Mouse (Mus musculus) spleen, adult 12 weeks (tissue): ENCODE results near the gene Plscr1.

Source experiments
- DNase-seq: peaks from one replicate; pipeline ENCODE4 v3.0.0; 2022; ENCODE audit warnings: low spot score

Plscr1 gene

GRCm38 (mm10) chr9:92305620-92306220 is 56.2 kb downstream of the Plscr1 start:
- DNase-seq = no peak

DNA sequence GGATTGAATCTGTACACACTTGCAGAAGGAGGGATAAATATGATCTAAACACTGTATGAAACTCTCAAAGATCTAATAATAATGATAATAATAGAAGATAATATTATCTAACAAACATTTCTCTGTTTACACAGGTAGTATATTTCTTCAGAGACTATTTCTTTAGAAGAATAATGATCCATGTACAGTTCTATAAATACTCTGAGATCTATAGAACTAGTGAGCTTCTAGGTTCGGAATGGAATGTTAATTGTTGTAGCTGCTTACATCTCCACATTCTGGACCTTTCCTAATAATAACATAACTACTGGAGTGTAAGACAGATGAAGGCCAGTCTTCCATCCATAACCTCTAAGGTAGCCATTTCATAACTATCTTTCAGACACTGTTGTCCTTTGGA is 59.5 kb downstream of the Plscr1 start, which contains the start of gene 1700057G04Rik:
1700057G04Rik (plus strand) TSS at position 301 of the 400 bp plus-strand sequence.
- DNase-seq = no peak

DNA sequence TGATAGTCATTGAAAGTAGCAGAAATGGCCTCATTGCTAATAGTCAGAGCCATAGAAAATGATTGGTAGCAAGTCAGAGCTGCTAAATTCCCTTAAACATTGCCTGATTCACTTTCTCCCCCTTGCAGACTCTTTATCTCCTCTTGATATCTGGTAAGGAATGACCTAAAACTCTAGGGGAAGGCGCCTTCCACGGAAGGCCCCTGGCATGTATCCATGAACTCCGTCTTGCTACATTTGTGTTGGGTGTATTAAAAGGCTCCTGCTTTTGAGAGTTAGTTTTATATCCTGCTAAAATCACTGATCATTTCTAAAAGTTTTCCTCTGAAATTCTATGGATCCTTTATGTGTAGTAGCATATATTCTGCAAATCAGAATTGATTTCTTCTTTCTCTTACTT is 67.2 kb downstream of the Plscr1 start:
- DNase-seq = no peak
